Mouse (Mus musculus): ENCODE data around the gene Iqschfp.

- TF ChIP-seq CTCF (IDR thresholded peaks at IDR 0.05) (no peak), EP300 (IDR thresholded peaks at IDR 0.05) (no peak)
Observed at GRCm38 (mm10) chr3:68203934-68204467, 312.0 kb downstream of the Iqschfp start.

All from lung, postnatal 0 days (tissue).